Mouse (Mus musculus): Measurements from ENCODE around the gene Cldn9. TPM values are rescaled to one million over a fixed set of nuclear protein-coding genes. Genes with fewer than 3 reads are reported as not detected.

Cldn9 gene
- not detected in 2 replicates for total RNA-seq (2017)

GRCm38 (mm10) chr17:23683856-23684672, at the start of gene Cldn9:
Gene Cldn9 (minus strand): TSS chr17:23684026.
- ATAC-seq (ENCODE audit: extremely low read depth, insufficient number of reproducible peaks, low FRiP score, poor library complexity, severe bottlenecking): no peak

GRCm38 (mm10) chr17:23730441-23730840, 46.6 kb upstream of the Cldn9 start:
- ATAC-seq (ENCODE audit: extremely low read depth, insufficient number of reproducible peaks, low FRiP score, poor library complexity, severe bottlenecking): no peak

GRCm38 (mm10) chr17:23726758-23727142, 42.9 kb upstream of the Cldn9 start:
- ATAC-seq (ENCODE audit: extremely low read depth, insufficient number of reproducible peaks, low FRiP score, poor library complexity, severe bottlenecking): no peak

GRCm38 (mm10) chr17:23725999-23726757, 42.4 kb upstream of the Cldn9 start, which contains the start of gene Pkmyt1:
Gene Pkmyt1 (plus strand): TSS chr17:23726336.
- ATAC-seq (ENCODE audit: extremely low read depth, insufficient number of reproducible peaks, low FRiP score, poor library complexity, severe bottlenecking): peak; percentile 85

GRCm38 (mm10) chr17:23725477-23725876, 41.7 kb upstream of the Cldn9 start:
- ATAC-seq (ENCODE audit: extremely low read depth, insufficient number of reproducible peaks, low FRiP score, poor library complexity, severe bottlenecking): no peak

- no peak for ATAC-seq (ENCODE audit: extremely low read depth, insufficient number of reproducible peaks, low FRiP score, poor library complexity, severe bottlenecking)
Observed at GRCm38 (mm10) chr17:23722376-23723125, 38.7 kb upstream of the Cldn9 start, which contains the start of gene 1520401A03Rik. Gene 1520401A03Rik (minus strand): TSS chr17:23722783.

GRCm38 (mm10) chr17:23721886-23722285, 38.1 kb upstream of the Cldn9 start:
- ATAC-seq (ENCODE audit: extremely low read depth, insufficient number of reproducible peaks, low FRiP score, poor library complexity, severe bottlenecking): no peak

- no peak for ATAC-seq (ENCODE audit: extremely low read depth, insufficient number of reproducible peaks, low FRiP score, poor library complexity, severe bottlenecking)
Observed at GRCm38 (mm10) chr17:23719455-23719854, 35.6 kb upstream of the Cldn9 start.

GRCm38 (mm10) chr17:23717003-23717402, 33.2 kb upstream of the Cldn9 start:
- ATAC-seq (ENCODE audit: extremely low read depth, insufficient number of reproducible peaks, low FRiP score, poor library complexity, severe bottlenecking): no peak

GRCm38 (mm10) chr17:23706212-23706611, 22.4 kb upstream of the Cldn9 start:
- ATAC-seq (ENCODE audit: extremely low read depth, insufficient number of reproducible peaks, low FRiP score, poor library complexity, severe bottlenecking): peak; percentile 75

- no peak for ATAC-seq (ENCODE audit: extremely low read depth, insufficient number of reproducible peaks, low FRiP score, poor library complexity, severe bottlenecking)
Observed at GRCm38 (mm10) chr17:23705525-23706104, 21.8 kb upstream of the Cldn9 start.

GRCm38 (mm10) chr17:23704741-23705140, 20.9 kb upstream of the Cldn9 start:
- ATAC-seq (ENCODE audit: extremely low read depth, insufficient number of reproducible peaks, low FRiP score, poor library complexity, severe bottlenecking): no peak

- no peak for ATAC-seq (ENCODE audit: extremely low read depth, insufficient number of reproducible peaks, low FRiP score, poor library complexity, severe bottlenecking)
Observed at GRCm38 (mm10) chr17:23703301-23703700, 19.5 kb upstream of the Cldn9 start.

GRCm38 (mm10) chr17:23700079-23700478, 16.3 kb upstream of the Cldn9 start:
- ATAC-seq (ENCODE audit: extremely low read depth, insufficient number of reproducible peaks, low FRiP score, poor library complexity, severe bottlenecking): peak; percentile 87

- no peak for ATAC-seq (ENCODE audit: extremely low read depth, insufficient number of reproducible peaks, low FRiP score, poor library complexity, severe bottlenecking)
Observed at GRCm38 (mm10) chr17:23699131-23700077, 15.6 kb upstream of the Cldn9 start.

- ATAC-seq (ENCODE audit: extremely low read depth, insufficient number of reproducible peaks, low FRiP score, poor library complexity, severe bottlenecking): no peak
Observed at GRCm38 (mm10) chr17:23695801-23696200, 12.0 kb upstream of the Cldn9 start.

- ATAC-seq (ENCODE audit: extremely low read depth, insufficient number of reproducible peaks, low FRiP score, poor library complexity, severe bottlenecking): no peak
Observed at GRCm38 (mm10) chr17:23694491-23694890, 10.7 kb upstream of the Cldn9 start.

GRCm38 (mm10) chr17:23683226-23683625, 600 bp downstream of the Cldn9 start:
- no peak for ATAC-seq (ENCODE audit: extremely low read depth, insufficient number of reproducible peaks, low FRiP score, poor library complexity, severe bottlenecking)
